Mouse (Mus musculus): Measurements from ENCODE around the gene Celf5. TPM values are rescaled to one million over a fixed set of nuclear protein-coding genes. Genes with fewer than 3 reads are reported as not detected.

The Celf5 gene
- polyA plus RNA-seq, 1 experiment from 2014 or later: 0.40 TPM

- Histone ChIP-seq H3K9me3 (ENCODE audit: control insufficient read depth, low read length) (no peaks in the 10 kb centered on the region), H3K27ac (ENCODE audit: low read length) (peak overlapping the region; percentile 94), H3K36me3 (ENCODE audit: control insufficient read depth, insufficient read depth, low read length) (peaks cover 7% of the 10 kb centered on the region), H3K4me3 (ENCODE audit: low read length) (no peak overlapping the region), H3K9ac (ENCODE audit: low read length) (0 out of 2 replicates have a peak overlapping the region, but pooled peaks have one; percentile 18), H3K4me2 (ENCODE audit: low read depth, low read length) (no peak overlapping the region), H3K27me3 (ENCODE audit: control insufficient read depth, insufficient read depth, low read depth, low read length) (no peaks in the 10 kb centered on the region), H3K4me1 (replicated peaks; ENCODE audit: control insufficient read depth, insufficient read depth, low read length) (peaks cover 82% of the 10 kb centered on the region)
- 59% methylated on average over 17 of the region's 17 CpGs for WGBS
- no peak for ATAC-seq (ENCODE audit: low read depth)
Observed at GRCm38 (mm10) chr10:81415549-81416310, 66.8 kb downstream of the Celf5 start.

GRCm38 (mm10) chr10:81415146-81415545 lies 67.4 kb downstream of the Celf5 start:
- peak overlapping the region; percentile 18; the same call in 1 of the 2 replicates for H3K9ac ChIP-seq (ENCODE audit: low read length)
- peak overlapping the region; percentile 94; the same call in 1 of the 2 replicates for H3K27ac ChIP-seq (ENCODE audit: low read length)
- peaks cover 86% of the 10 kb centered on the region for H3K4me1 ChIP-seq (replicated peaks; ENCODE audit: control insufficient read depth, insufficient read depth, low read length)
- ATAC-seq (ENCODE audit: low read depth): no peak
- 75% methylated on average over 5 of the region's 5 CpGs for WGBS
- peaks cover 5% of the 10 kb centered on the region for H3K36me3 ChIP-seq (ENCODE audit: control insufficient read depth, insufficient read depth, low read length)
- no peaks in the 10 kb centered on the region for H3K9me3 ChIP-seq (ENCODE audit: control insufficient read depth, low read length)
- no peaks in the 10 kb centered on the region for H3K27me3 ChIP-seq (ENCODE audit: control insufficient read depth, insufficient read depth, low read depth, low read length)
- H3K4me3 ChIP-seq (ENCODE audit: low read length): no peak overlapping the region
- H3K4me2 ChIP-seq (ENCODE audit: low read depth, low read length): no peak overlapping the region

DNA sequence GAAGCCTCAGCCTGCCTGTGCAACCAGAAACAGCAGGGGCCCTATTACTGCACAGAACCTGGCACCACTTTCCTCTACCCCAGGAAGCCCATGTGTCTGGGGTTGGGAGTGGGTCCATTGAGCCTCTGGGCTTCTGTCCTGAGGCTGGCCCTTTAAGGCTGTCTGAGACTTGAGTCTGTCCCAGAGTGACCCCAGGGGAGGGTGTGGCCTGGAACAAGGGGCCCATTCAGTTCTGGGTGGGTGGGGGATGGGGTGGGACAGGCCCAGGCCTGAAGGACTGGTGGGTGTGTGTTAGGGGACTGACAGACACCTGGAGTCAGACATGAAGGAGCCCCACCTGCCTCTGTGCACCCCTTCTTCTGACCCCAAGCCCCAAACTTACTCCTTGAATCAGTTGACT lies 67.8 kb downstream of the Celf5 start:
- no peak overlapping the region for H3K4me3 ChIP-seq (ENCODE audit: low read length)
- ATAC-seq (ENCODE audit: low read depth): no peak

DNA sequence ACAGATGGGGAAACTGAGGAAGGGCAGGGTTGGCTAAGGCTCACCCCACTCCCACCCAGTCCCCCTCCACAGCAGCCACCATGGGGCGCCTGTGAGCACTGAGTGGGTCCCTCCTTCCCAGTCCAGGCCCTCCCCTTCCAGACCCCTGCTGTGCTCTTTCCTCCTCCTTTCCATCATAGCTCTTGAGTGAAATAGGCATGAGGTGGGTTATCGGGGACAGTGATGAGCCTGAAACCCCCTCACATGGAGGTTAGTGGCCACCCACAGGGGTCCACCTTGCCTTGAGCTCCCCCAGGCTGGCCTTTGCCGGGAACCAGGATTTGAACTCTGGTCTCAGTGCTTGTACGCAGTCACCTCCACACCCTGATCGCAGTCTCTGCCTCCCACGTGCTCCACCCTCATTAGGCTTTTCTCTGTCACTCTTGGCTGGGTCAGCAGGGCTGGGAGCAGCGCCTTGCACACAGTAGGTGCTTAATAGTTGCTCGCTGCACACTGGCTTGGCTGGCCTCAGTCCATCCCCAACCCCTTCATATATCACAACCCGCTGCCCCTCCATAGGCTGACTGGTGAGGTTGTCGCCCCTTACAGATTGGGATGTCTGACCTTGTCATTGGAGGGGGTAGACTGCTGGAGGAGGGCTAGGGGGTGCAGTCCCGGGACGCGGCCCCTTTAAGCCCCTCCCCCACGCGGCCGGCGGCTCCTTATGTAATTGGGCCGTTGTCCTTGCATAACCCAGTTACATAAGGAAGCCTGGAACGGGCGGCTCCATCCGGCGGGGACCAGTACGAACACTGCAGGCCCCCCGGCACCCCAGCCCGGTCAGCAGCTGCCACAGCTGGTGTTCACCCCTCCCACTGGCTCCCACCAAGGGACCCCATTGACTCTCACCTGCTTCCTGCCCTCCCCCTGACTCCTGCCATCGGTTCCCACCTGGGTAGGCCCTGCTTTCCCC lies 68.9 kb downstream of the Celf5 start:
- H3K27ac ChIP-seq (ENCODE audit: low read length): peak overlapping the region; percentile 81
- H3K4me1 ChIP-seq (replicated peaks; ENCODE audit: control insufficient read depth, insufficient read depth, low read length): peaks cover 90% of the 10 kb centered on the region
- H3K9me3 ChIP-seq (ENCODE audit: control insufficient read depth, low read length): no peaks in the 10 kb centered on the region
- no peaks in the 10 kb centered on the region for H3K27me3 ChIP-seq (ENCODE audit: control insufficient read depth, insufficient read depth, low read depth, low read length)
- H3K4me2 ChIP-seq (ENCODE audit: low read depth, low read length): peak overlapping the region; percentile 52
- H3K36me3 ChIP-seq (ENCODE audit: control insufficient read depth, insufficient read depth, low read length): no peaks in the 10 kb centered on the region
- peak; percentile 42 for ATAC-seq (ENCODE audit: low read depth)
- WGBS: 25% methylated on average over 26 of the region's 26 CpGs
- peak overlapping the region; percentile 54 for H3K9ac ChIP-seq (ENCODE audit: low read length)
- peak overlapping the region; percentile 30 for H3K4me3 ChIP-seq (ENCODE audit: low read length)

More for the DNA sequence above, 67.8 kb downstream of the Celf5 start:
- peak overlapping the region; percentile 81; the same call in 1 of the 2 replicates for H3K27ac ChIP-seq (ENCODE audit: low read length)
- H3K9ac ChIP-seq (ENCODE audit: low read length): no peak overlapping the region; the same call in 1 of the 2 replicates
- H3K27me3 ChIP-seq (ENCODE audit: control insufficient read depth, insufficient read depth, low read depth, low read length): no peaks in the 10 kb centered on the region
- H3K36me3 ChIP-seq (ENCODE audit: control insufficient read depth, insufficient read depth, low read length): peaks cover under 1% of the 10 kb centered on the region; the same call in 1 of the 2 replicates
- no peak overlapping the region; the same call in 1 of the 2 replicates for H3K4me2 ChIP-seq (ENCODE audit: low read depth, low read length)
- H3K9me3 ChIP-seq (ENCODE audit: control insufficient read depth, low read length): no peaks in the 10 kb centered on the region
- peaks cover 87% of the 10 kb centered on the region for H3K4me1 ChIP-seq (replicated peaks; ENCODE audit: control insufficient read depth, insufficient read depth, low read length)

GRCm38 (mm10) chr10:81412586-81413309 lies 69.8 kb downstream of the Celf5 start:
- Histone ChIP-seq H3K27me3 (ENCODE audit: control insufficient read depth, insufficient read depth, low read depth, low read length) (no peaks in the 10 kb centered on the region), H3K4me3 (ENCODE audit: low read length) (no peak overlapping the region), H3K4me1 (replicated peaks; ENCODE audit: control insufficient read depth, insufficient read depth, low read length) (peaks cover 92% of the 10 kb centered on the region), H3K9ac (ENCODE audit: low read length) (peak overlapping the region; percentile 42), H3K36me3 (ENCODE audit: control insufficient read depth, insufficient read depth, low read length) (0 out of 2 replicates have a peak, but pooled peaks cover 2% of the 10 kb centered on the region), H3K27ac (ENCODE audit: low read length) (peak overlapping the region; percentile 97), H3K9me3 (ENCODE audit: control insufficient read depth, low read length) (no peaks in the 10 kb centered on the region), H3K4me2 (ENCODE audit: low read depth, low read length) (0 out of 2 replicates have a peak overlapping the region, but pooled peaks have one; percentile 52)
- ATAC-seq (ENCODE audit: low read depth): no peak
- WGBS: 59% methylated on average over 16 of the region's 16 CpGs

DNA sequence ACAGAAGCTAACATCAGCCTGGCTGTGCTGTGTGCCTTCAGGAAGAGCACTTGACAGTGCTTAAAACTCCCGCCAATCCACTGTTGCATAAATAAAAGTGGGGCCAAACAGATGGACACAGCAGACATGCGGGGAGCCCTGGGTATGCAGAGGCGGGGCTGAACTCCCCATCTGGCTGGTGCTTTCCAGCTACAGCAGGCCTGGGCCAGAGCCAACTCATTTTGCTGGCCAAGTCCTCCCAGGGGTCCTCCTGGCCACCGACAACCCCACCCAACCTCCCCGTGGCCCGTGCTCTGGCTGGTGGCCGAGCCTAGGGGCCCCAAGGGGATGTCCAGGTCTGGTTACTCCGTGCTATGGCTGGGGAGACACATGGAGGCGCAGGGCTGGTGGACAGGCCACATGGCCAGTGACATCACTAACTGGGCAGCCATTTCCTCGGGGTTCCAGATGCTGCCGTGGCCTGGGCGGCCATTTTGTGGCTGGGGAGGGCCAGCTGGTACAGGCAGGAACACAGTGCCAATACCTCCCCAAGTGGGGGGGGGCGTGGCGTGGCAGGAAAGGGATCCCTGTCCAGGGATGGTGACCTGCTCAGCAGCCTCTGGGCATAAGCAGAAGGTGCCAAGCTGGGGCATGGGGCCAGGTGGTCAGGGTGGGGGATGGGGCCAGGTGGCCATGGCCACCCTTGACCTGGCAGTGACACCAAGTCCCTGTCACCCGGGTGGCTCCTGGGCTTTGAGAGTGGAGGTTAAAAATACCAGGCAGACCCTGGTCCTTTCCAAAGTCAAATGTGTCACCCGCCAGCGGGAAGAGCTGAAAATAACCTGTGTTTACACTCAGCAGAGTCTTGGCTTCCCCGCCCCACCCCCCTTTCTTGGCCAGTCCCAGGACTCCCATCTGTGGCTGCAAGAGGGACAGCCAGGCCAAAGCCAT lies 70.8 kb downstream of the Celf5 start:
- Histone ChIP-seq H3K9ac (ENCODE audit: low read length) (peak overlapping the region; percentile 42), H3K4me2 (ENCODE audit: low read depth, low read length) (peak overlapping the region; percentile 52), H3K4me3 (ENCODE audit: low read length) (peak overlapping the region; percentile 20; the same call in 1 of the 2 replicates), H3K27ac (ENCODE audit: low read length) (peak overlapping the region; percentile 97), H3K9me3 (ENCODE audit: control insufficient read depth, low read length) (no peaks in the 10 kb centered on the region), H3K36me3 (ENCODE audit: control insufficient read depth, insufficient read depth, low read length) (peaks cover 6% of the 10 kb centered on the region; the same call in 1 of the 2 replicates), H3K4me1 (replicated peaks; ENCODE audit: control insufficient read depth, insufficient read depth, low read length) (peaks cover 92% of the 10 kb centered on the region), H3K27me3 (ENCODE audit: control insufficient read depth, insufficient read depth, low read depth, low read length) (no peaks in the 10 kb centered on the region)
- ATAC-seq (ENCODE audit: low read depth): peak; percentile 20
- 32% methylated on average over 18 of the region's 18 CpGs for WGBS

- peak overlapping the region; percentile 97 for H3K27ac ChIP-seq (ENCODE audit: low read length)
- H3K4me1 ChIP-seq (replicated peaks; ENCODE audit: control insufficient read depth, insufficient read depth, low read length): peaks cover 88% of the 10 kb centered on the region
- H3K4me2 ChIP-seq (ENCODE audit: low read depth, low read length): peak overlapping the region; percentile 52
- no peak for ATAC-seq (ENCODE audit: low read depth)
- no peaks in the 10 kb centered on the region for H3K9me3 ChIP-seq (ENCODE audit: control insufficient read depth, low read length)
- peak overlapping the region; percentile 42; the same call in 1 of the 2 replicates for H3K9ac ChIP-seq (ENCODE audit: low read length)
- H3K36me3 ChIP-seq (ENCODE audit: control insufficient read depth, insufficient read depth, low read length): peaks cover 13% of the 10 kb centered on the region; the same call in 1 of the 2 replicates
- H3K4me3 ChIP-seq (ENCODE audit: low read length): peak overlapping the region; percentile 4; the same call in 1 of the 2 replicates
- no peaks in the 10 kb centered on the region for H3K27me3 ChIP-seq (ENCODE audit: control insufficient read depth, insufficient read depth, low read depth, low read length)
- WGBS: 48% methylated on average over 9 of the region's 9 CpGs
Observed at GRCm38 (mm10) chr10:81410981-81411380, 71.5 kb downstream of the Celf5 start.

- peaks cover 19% of the 10 kb centered on the region for H3K36me3 ChIP-seq (ENCODE audit: control insufficient read depth, insufficient read depth, low read length)
- WGBS: 57% methylated on average over 4 of the region's 4 CpGs
- no peak for ATAC-seq (ENCODE audit: low read depth)
- peak overlapping the region; percentile 97 for H3K27ac ChIP-seq (ENCODE audit: low read length)
- peaks cover 84% of the 10 kb centered on the region for H3K4me1 ChIP-seq (replicated peaks; ENCODE audit: control insufficient read depth, insufficient read depth, low read length)
- H3K9ac ChIP-seq (ENCODE audit: low read length): peak overlapping the region; percentile 11; the same call in 1 of the 2 replicates
- peak overlapping the region; percentile 37 for H3K4me3 ChIP-seq (ENCODE audit: low read length)
- no peaks in the 10 kb centered on the region for H3K27me3 ChIP-seq (ENCODE audit: control insufficient read depth, insufficient read depth, low read depth, low read length)
- peak overlapping the region; percentile 52 for H3K4me2 ChIP-seq (ENCODE audit: low read depth, low read length)
- no peaks in the 10 kb centered on the region for H3K9me3 ChIP-seq (ENCODE audit: control insufficient read depth, low read length)
Observed at GRCm38 (mm10) chr10:81410350-81410749, 72.2 kb downstream of the Celf5 start.
